16 mouse cellular contexts compared by ENCODE assay signal in the genomic region with DNA sequence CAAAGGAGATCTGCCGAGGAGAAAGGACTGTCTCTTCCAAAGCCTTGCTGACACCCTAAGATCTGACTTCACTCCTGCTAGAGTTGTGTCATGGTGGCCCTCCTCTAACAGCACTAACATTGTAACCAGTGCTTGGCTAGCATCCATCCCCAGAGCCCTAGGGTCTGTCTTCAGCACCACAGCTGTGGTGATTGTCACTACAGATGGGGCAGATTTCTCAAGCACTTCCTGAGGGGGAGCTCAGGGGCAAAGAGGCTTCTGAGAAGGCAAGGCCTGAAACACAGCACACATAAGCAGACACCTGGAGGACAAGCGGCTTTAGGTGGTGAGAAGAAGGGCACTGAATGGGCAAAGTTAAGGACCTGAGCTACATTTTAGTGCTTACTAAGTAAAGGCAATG. TPM values are rescaled to one million over a fixed set of nuclear protein-coding genes. Genes with fewer than 3 reads are reported as not detected.
A peak's percentile ranks its signal among the peaks of the same experiment; 100 is the strongest.
DNase-seq lines count a peak whose midpoint lies in the region; ATAC-seq and TF ChIP-seq lines count a peak whose summit lies in the region.
"Had no signal": no experiment of that assay in that cellular context is flagged by ENCODE, and none has a peak within 500 bp of the region (broad histone marks: within the 10 kb centered on the region; RNA-seq: fewer than 3 reads in every experiment).

No protein-coding gene starts in this region.

- H3K9me3 ChIP-seq in heart, embryonic 14.5 days (ENCODE audit: control insufficient read depth, low read length) = no peaks in the 10 kb centered on the region
- no peaks in the 10 kb centered on the region for H3K9me3 ChIP-seq in lung, postnatal 0 days (ENCODE audit: low read length)
- H3K9me3 ChIP-seq in CH12.LX (replicated peaks; ENCODE audit: low read length) = no peaks in the 10 kb centered on the region
- H3K9me3 ChIP-seq: forebrain, embryonic 15.5 days; midbrain, embryonic 12.5 days had no signal

- H3K27ac ChIP-seq in heart, embryonic 14.5 days (replicated peaks in 1 of 2; ENCODE audit: control insufficient read depth in 1 of 2, insufficient read depth in 1 of 2, low read depth in 2 of 2, low read length in 2 of 2) = peak overlapping the region; percentile 12 to 47; a peak in 2 of 4 replicates
- peak overlapping the region; percentile 61 for H3K27ac ChIP-seq in lung, postnatal 0 days (ENCODE audit: low read length)
- peak overlapping the region; percentile 12; the same call in 1 of the 2 replicates for H3K27ac ChIP-seq in CH12.LX (ENCODE audit: insufficient read depth, low read depth)
- H3K27ac ChIP-seq: forebrain, embryonic 15.5 days; midbrain, embryonic 12.5 days had no signal

- no peak for TF ChIP-seq POLR2A in CH12.LX (IDR thresholded peaks at IDR 0.05; ENCODE audit: low read depth, low read length)

- 93% methylated on average over 2 of the region's 2 CpGs for WGBS in heart, embryonic 14.5 days
- 74% methylated on average over 2 of the region's 2 CpGs for WGBS in lung, postnatal 0 days

- no peak overlapping the region for H3K4me3 ChIP-seq in heart, embryonic 14.5 days (ENCODE audit: control insufficient read depth in 1 of 2, insufficient read depth in 1 of 2, low read depth in 1 of 2, low read length in 2 of 2)
- no peak overlapping the region for H3K4me3 ChIP-seq in lung, postnatal 0 days (ENCODE audit: low read depth, low read length)
- no peak overlapping the region for H3K4me3 ChIP-seq in CH12.LX (replicated peaks in 1 of 3; ENCODE audit: low read depth in 2 of 3, low read length in 2 of 3, poor library complexity in 1 of 3)
- H3K4me3 ChIP-seq: forebrain, embryonic 15.5 days; midbrain, embryonic 12.5 days; myocyte had no signal

- H3K36me3 ChIP-seq in heart, embryonic 14.5 days (ENCODE audit: control insufficient read depth, insufficient read depth, low read length) = peaks cover 8% of the 10 kb centered on the region
- no peaks in the 10 kb centered on the region for H3K36me3 ChIP-seq in lung, postnatal 0 days (ENCODE audit: insufficient read depth, low read length)
- H3K36me3 ChIP-seq in CH12.LX (replicated peaks in 1 of 2; ENCODE audit: control insufficient read depth in 1 of 2, insufficient read depth in 1 of 2, low read length in 1 of 2) = peaks cover 12 to 40% of the 10 kb centered on the region in 2 experiments

- H3K4me1 ChIP-seq in heart, embryonic 14.5 days (ENCODE audit: control insufficient read depth in 2 of 2, insufficient read depth in 2 of 2, low read length in 2 of 2) = peaks cover 21 to 44% of the 10 kb centered on the region in 2 experiments
- H3K4me1 ChIP-seq in lung, postnatal 0 days (ENCODE audit: insufficient read depth, low read depth, low read length) = peaks cover 21% of the 10 kb centered on the region; the same call in 1 of the 2 replicates
- H3K4me1 ChIP-seq in CH12.LX (ENCODE audit: control insufficient read depth in 1 of 2, insufficient read depth in 2 of 2) = peaks cover 26 to 76% of the 10 kb centered on the region in 2 experiments

- no peak for DNase-seq in heart, postnatal 10 days
- no peak for DNase-seq in lung, postnatal 0 days (ENCODE audit: low spot score)
- no peak for DNase-seq in lung, postnatal 4 days
- DNase-seq in CH12.LX (ENCODE audit: extremely low read depth) = peak; percentile 33
- DNase-seq in layer of hippocampus, postnatal 14 days (ENCODE audit: low spot score in 2 of 2) = no peak
- no peak for DNase-seq in cerebellum, postnatal 10 days
- DNase-seq: cerebellum, adult 11-12 months; kidney, adult 18-20 months; kidney, postnatal 4 days; lung, postnatal 14 days; right cerebral cortex, postnatal 25 days had no signal

- dilution Hi-C loops in CH12.LX (cut with MboI; ENCODE audit: extremely low pct_ligation_motif_present, extremely low pct_unique_long_range_greater_than_20kb, low sequenced_read_pairs) = no loop called here

- in situ Hi-C loops in CH12.LX (cut with MboI; ENCODE audit: low pct_ligation_motif_present, low pct_unique_long_range_greater_than_20kb, low sequenced_read_pairs) = no loop called here

- TF ChIP-seq CTCF in lung, postnatal 0 days (IDR thresholded peaks at IDR 0.05) = no peak
- no peak for TF ChIP-seq CTCF in CH12.LX (conservative IDR thresholded peaks at IDR 0.05 in 1 of 2, IDR thresholded peaks at IDR 0.05 in 1 of 2; ENCODE audit: low read depth in 2 of 2, low read length in 2 of 2)

- no peak for ATAC-seq in heart, embryonic 14.5 days (ENCODE audit: insufficient number of reproducible peaks, insufficient read depth, low FRiP score, low read depth)
- ATAC-seq in lung, postnatal 0 days = no peak
- ATAC-seq in megakaryocyte progenitor cell, adult 5-6 weeks (replicated peaks; ENCODE audit: poor library complexity) = 0 out of 2 replicates have a peak, but pooled peaks have one; percentile 17
- ATAC-seq: forebrain, embryonic 15.5 days had no signal

- peaks cover 61% of the 10 kb centered on the region for H3K79me2 ChIP-seq in CH12.LX (replicated peaks; ENCODE audit: control insufficient read depth, extremely low read depth, insufficient read depth, poor library complexity, severe bottlenecking)

- intact Hi-C loops in heart, postnatal 10 days (cut with DNase I) = no loop called here

- no peak for TF ChIP-seq RAD21 in CH12.LX (IDR thresholded peaks at IDR 0.05; ENCODE audit: low read depth, low read length)

- no peak overlapping the region for H3K4me2 ChIP-seq in heart, embryonic 14.5 days (ENCODE audit: low read length)
- no peak overlapping the region for H3K4me2 ChIP-seq in lung, postnatal 0 days (replicated peaks; ENCODE audit: low read depth, low read length)
- no peak overlapping the region for H3K4me2 ChIP-seq in CH12.LX (ENCODE audit: insufficient read depth, low read depth, poor library complexity, severe bottlenecking)
- H3K4me2 ChIP-seq: forebrain, embryonic 15.5 days; midbrain, embryonic 12.5 days had no signal

- TF ChIP-seq EP300 in lung, postnatal 0 days (IDR thresholded peaks at IDR 0.05) = no peak
- TF ChIP-seq EP300 in CH12.LX (IDR thresholded peaks at IDR 0.05; ENCODE audit: low read length) = no peak

- 0 out of 2 replicates have a peak overlapping the region, but pooled peaks have one; percentile 21 for H3K9ac ChIP-seq in heart, embryonic 14.5 days (ENCODE audit: low read length)
- H3K9ac ChIP-seq in lung, postnatal 0 days (replicated peaks; ENCODE audit: low read depth) = no peak overlapping the region
- H3K9ac ChIP-seq in CH12.LX (ENCODE audit: insufficient read depth, low read depth) = 0 out of 2 replicates have a peak overlapping the region, but pooled peaks have one; percentile 3
- H3K9ac ChIP-seq: forebrain, embryonic 15.5 days; midbrain, embryonic 12.5 days had no signal

- no peaks in the 10 kb centered on the region for H3K27me3 ChIP-seq in heart, embryonic 14.5 days (ENCODE audit: control insufficient read depth, insufficient read depth, low read length)
- H3K27me3 ChIP-seq in lung, postnatal 0 days (replicated peaks; ENCODE audit: insufficient read depth, low read length) = no peaks in the 10 kb centered on the region
- no peaks in the 10 kb centered on the region for H3K27me3 ChIP-seq in CH12.LX (replicated peaks)
- H3K27me3 ChIP-seq: forebrain, embryonic 15.5 days; midbrain, embryonic 12.5 days had no signal

TF ChIP-seq in CH12.LX, 34 proteins besides CTCF, POLR2A, EP300 and RAD21:
- TF ChIP-seq JUND (conservative IDR thresholded peaks at IDR 0.05; ENCODE audit: low read depth, low read length) (no peak), MAX (IDR thresholded peaks at IDR 0.05; ENCODE audit: low read length) (no peak), MYC (IDR thresholded peaks at IDR 0.05; ENCODE audit: low read depth, low read length) (no peak), ZMIZ1 (IDR thresholded peaks at IDR 0.05; ENCODE audit: low read depth, low read length) (no peak), CHD1 (IDR thresholded peaks at IDR 0.05; ENCODE audit: low read depth, low read length) (no peak), CHD2 (IDR thresholded peaks at IDR 0.05; ENCODE audit: low read length) (no peak), USF1 (IDR thresholded peaks at IDR 0.05; ENCODE audit: low read depth, low read length) (no peak), USF2 (conservative IDR thresholded peaks at IDR 0.05; ENCODE audit: low read depth, low read length) (no peak), SMC3 (IDR thresholded peaks at IDR 0.05; ENCODE audit: low read depth, low read length) (no peak), NRF1 (IDR thresholded peaks at IDR 0.05; ENCODE audit: low read depth, low read length) (no peak), TCF12 (IDR thresholded peaks at IDR 0.05; ENCODE audit: low read depth, low read length) (no peak), KAT2A (IDR thresholded peaks at IDR 0.05; ENCODE audit: insufficient replicate concordance, low read length) (no peak), HCFC1 (IDR thresholded peaks at IDR 0.05; ENCODE audit: low read depth, low read length) (no peak), MAFK (IDR thresholded peaks at IDR 0.05; ENCODE audit: insufficient replicate concordance, low read length) (no peak), RCOR1 (conservative IDR thresholded peaks at IDR 0.05; ENCODE audit: low read depth, low read length) (no peak), ZKSCAN1 (IDR thresholded peaks at IDR 0.05; ENCODE audit: borderline replicate concordance, low read depth, low read length) (no peak)

RNA-seq across cellular contexts. Expression of a gene that starts 28.2 kb away (rescaled TPM):
- 25.6 and 31.3 TPM in 2 replicates for polyA plus RNA-seq in heart, embryonic 14.5 days (2014; fragmentation: Nextera tagmentation; extraction: Ambion mirVana)
- total RNA-seq in heart, postnatal 10 days (2021) = 10 to 100 TPM; 35.5 to 40.9 TPM
- 19.8 and 23.0 TPM in 2 replicates for polyA plus RNA-seq in lung, postnatal 0 days (2015; fragmentation: Nextera tagmentation; extraction: Ambion mirVana)
- total RNA-seq in CH12.LX (2012; rRNA removed) (28.0 and 29.6 TPM in 2 replicates), CH12.LX (2014; rRNA removed) (22.1 and 22.2 TPM in 2 replicates)
- polyA plus RNA-seq in CH12.LX (2012; ENCODE audit: insufficient read length, low read depth) = 55.6 and 63.9 TPM in 2 replicates
- total RNA-seq in megakaryocyte progenitor cell, adult 5-6 weeks (2015) = 58.9 and 63.3 TPM in 2 replicates
- total RNA-seq in megakaryocyte progenitor cell, adult 5-6 weeks (2017) = 36.5 and 43.6 TPM in 2 replicates
- total RNA-seq in layer of hippocampus, postnatal 14 days (2021) = 10 to 100 TPM; 62.7 to 68.0 TPM
